Mouse (Mus musculus) limb, embryonic 14.5 days (tissue): ENCODE data around the gene Tmem174. TPM values are rescaled to one million over a fixed set of nuclear protein-coding genes. Genes with fewer than 3 reads are reported as not detected.

Experiments used
- ATAC-seq: fragments of 200-750 bp; cut with Nextera tagmentation; 2 replicates; pipeline ENCODE4 v1.8.0; 2017; ENCODE audit warnings: low read depth, moderate number of reproducible peaks, moderate TSS enrichment; ENCODE audit not compliant: low FRiP score
- DNase-seq: peaks from one replicate; pipeline ENCODE4 v3.0.0-alpha.2; 2015; ENCODE audit warnings: low spot score
- H3K27ac ChIP-seq: fragments of 300-500 bp; sonication (generic); replicated peaks from 2 replicates; pipeline ENCODE4 v1.5.1; 2014; ENCODE audit warnings: low read depth, mild to moderate bottlenecking, low read length, moderate library complexity, mixed read lengths
- H3K27me3 ChIP-seq: fragments of 300-500 bp; sonication (generic); 2 replicates; pipeline ENCODE4 v1.6.1; 2014; ENCODE audit warnings: low read length, mixed read lengths; ENCODE audit not compliant: control insufficient read depth, insufficient read depth
- H3K36me3 ChIP-seq: fragments of 300-500 bp; sonication (generic); 2 replicates; pipeline ENCODE4 v1.6.1; 2014; ENCODE audit warnings: mild to moderate bottlenecking, low read length, moderate library complexity, mixed read lengths; ENCODE audit not compliant: control insufficient read depth, insufficient read depth
- H3K4me1 ChIP-seq: fragments of 300-500 bp; sonication (generic); 2 replicates; pipeline ENCODE4 v1.6.1; 2014; ENCODE audit warnings: antibody characterized with exemption, low read length, mixed read lengths; ENCODE audit not compliant: control insufficient read depth, insufficient read depth
- H3K4me2 ChIP-seq: fragments of 300-500 bp; sonication (generic); replicated peaks from 2 replicates; pipeline ENCODE4 v1.6.1; 2014; ENCODE audit warnings: low read depth, mild to moderate bottlenecking, low read length, moderate library complexity; ENCODE audit not compliant: severe bottlenecking
- H3K4me3 ChIP-seq: fragments of 300-500 bp; sonication (generic); replicated peaks from 2 replicates; pipeline ENCODE4 v1.5.1; 2014; ENCODE audit warnings: low read length
- H3K9ac ChIP-seq: fragments of 300-500 bp; sonication (generic); 2 replicates; pipeline ENCODE4 v1.6.1; 2014; ENCODE audit warnings: mild to moderate bottlenecking, low read depth, low read length, moderate library complexity; ENCODE audit not compliant: severe bottlenecking
- H3K9me3 ChIP-seq: fragments of 300-500 bp; sonication (generic); 2 replicates; pipeline ENCODE4 v1.6.1; 2016; ENCODE audit warnings: low read length; ENCODE audit not compliant: control insufficient read depth
- POLR2A ChIP-seq: fragments of 200-500 bp; IDR thresholded peaks from 2 replicates; pipeline ENCODE4 v1.8.0; 2012; ENCODE audit warnings: inconsistent platforms, mild to moderate bottlenecking, moderate library complexity, borderline replicate concordance; ENCODE audit not compliant: insufficient read depth, insufficient read length; ENCODE audit errors: extremely low read depth
- WGBS: fragments of 180-500 bp; shearing (Covaris S2); extraction: QIAGEN DNeasy Blood & Tissue Kit; methylation state at CpG from one replicate; pipeline ENCODE4 v1.1.7; 2014; 5-methylcytosine and 5-hydroxymethylcytosine counted together
- polyA plus RNA-seq, 2 experiments: library from polyadenylated mRNA; depleted of rRNA in 1 of 2; stranded (reverse) in 1 of 2; unstranded in 1 of 2; fragments of >200 nt; fragmentation: Nextera tagmentation in 1 of 2; extraction: Ambion mirVana in 1 of 2; gene quantifications; 2 replicates each; pipeline versions ENCODE4 v1.2.1 to v1.2.3; 2012 to 2014

Gene Tmem174
- polyA plus RNA-seq, 2 experiments: not detected

GRCm38 (mm10) chr13:98617429-98618067 is 19.7 kb downstream of the Tmem174 start:
- Histone ChIP-seq H3K36me3 (no peaks in the 10 kb centered on the region), H3K4me1 (no peaks in the 10 kb centered on the region), H3K9ac (no peak overlapping the region), H3K9me3 (peaks cover 9% of the 10 kb centered on the region; the same call in 1 of the 2 replicates), H3K27ac (no peak overlapping the region), H3K4me2 (no peak overlapping the region), H3K4me3 (no peak overlapping the region), H3K27me3 (no peaks in the 10 kb centered on the region)
- no peak for ATAC-seq
- no peak for DNase-seq
- 78% methylated on average over 17 of the region's 17 CpGs for whole genome bisulfite sequencing
- TF ChIP-seq POLR2A: no peak

- no peak overlapping the region for H3K9ac ChIP-seq
- H3K27ac ChIP-seq: no peak overlapping the region
- no peaks in the 10 kb centered on the region for H3K36me3 ChIP-seq
- H3K4me3 ChIP-seq: no peak overlapping the region
- TF ChIP-seq POLR2A: no peak
- peaks cover 7% of the 10 kb centered on the region; the same call in 1 of the 2 replicates for H3K9me3 ChIP-seq
- H3K27me3 ChIP-seq: no peaks in the 10 kb centered on the region
- DNase-seq (no peak), ATAC-seq (no peak)
- 36% methylated on average over 9 of the region's 9 CpGs for WGBS
- H3K4me2 ChIP-seq: no peak overlapping the region
- 0 out of 2 replicates have a peak, but pooled peaks cover 3% of the 10 kb centered on the region for H3K4me1 ChIP-seq
These were observed 29.2 kb downstream of the Tmem174 start for GRCm38 (mm10) chr13:98607885-98608477.

DNA sequence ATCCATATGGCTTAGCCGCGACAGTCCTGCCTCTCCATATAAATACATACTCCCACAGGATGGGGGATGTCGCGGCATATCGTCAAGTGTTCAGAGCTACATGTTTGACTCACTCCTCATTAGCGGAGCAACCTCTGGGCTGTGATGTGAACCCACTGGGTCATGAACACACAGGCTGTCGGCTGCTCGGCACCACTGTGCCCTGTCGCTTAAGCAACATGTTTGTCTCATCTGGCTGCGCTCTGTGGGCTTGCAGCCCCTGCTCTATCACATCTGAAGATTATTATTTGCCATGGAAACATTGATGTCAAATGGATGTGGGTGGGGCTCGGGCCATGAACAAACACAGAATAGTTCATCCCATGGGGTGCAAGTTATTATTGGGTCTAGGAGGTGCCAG is 33.4 kb downstream of the Tmem174 start:
- DNase-seq (no peak), ATAC-seq (no peak; the same call in 1 of the 2 replicates)
- no peak overlapping the region for H3K4me3 ChIP-seq
- no peaks in the 10 kb centered on the region for H3K36me3 ChIP-seq
- H3K27me3 ChIP-seq: no peaks in the 10 kb centered on the region
- H3K9me3 ChIP-seq: 0 out of 2 replicates have a peak, but pooled peaks cover 2% of the 10 kb centered on the region
- 0 out of 2 replicates have a peak, but pooled peaks cover 3% of the 10 kb centered on the region for H3K4me1 ChIP-seq
- TF ChIP-seq POLR2A: no peak
- H3K9ac ChIP-seq: no peak overlapping the region
- H3K4me2 ChIP-seq: no peak overlapping the region
- 63% methylated on average over 11 of the region's 11 CpGs for WGBS
- H3K27ac ChIP-seq: no peak overlapping the region

DNA sequence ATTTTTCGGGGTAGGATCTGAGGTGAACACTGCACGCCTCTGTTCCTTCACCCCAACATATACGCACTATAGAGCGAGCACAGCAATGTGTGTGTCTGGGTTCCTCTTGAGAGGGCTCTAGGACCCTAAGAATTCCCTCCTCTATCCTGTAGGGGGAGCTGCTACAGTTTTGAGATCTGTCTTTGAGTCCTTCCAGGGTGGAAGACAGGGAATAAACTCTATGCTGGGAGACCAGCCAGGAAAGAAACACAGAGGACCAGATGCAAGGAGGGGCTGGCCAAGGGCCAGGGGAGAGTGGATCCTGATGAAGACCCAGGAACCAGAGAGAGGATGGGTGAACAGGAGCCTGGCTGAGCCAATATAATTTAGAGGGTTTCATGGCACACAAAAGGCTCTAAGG is 40.5 kb downstream of the Tmem174 start:
- no peaks in the 10 kb centered on the region for H3K9me3 ChIP-seq
- peaks cover 6% of the 10 kb centered on the region for H3K4me1 ChIP-seq
- H3K9ac ChIP-seq: no peak overlapping the region
- no peak for TF ChIP-seq POLR2A
- 77% methylated on average over 4 of the region's 4 CpGs for WGBS
- no peaks in the 10 kb centered on the region for H3K27me3 ChIP-seq
- no peaks in the 10 kb centered on the region for H3K36me3 ChIP-seq
- DNase-seq: no peak
- ATAC-seq: no peak
- H3K27ac ChIP-seq: no peak overlapping the region
- no peak overlapping the region for H3K4me3 ChIP-seq
- no peak overlapping the region for H3K4me2 ChIP-seq

- Histone ChIP-seq H3K27me3 (no peaks in the 10 kb centered on the region), H3K4me1 (peaks cover 16% of the 10 kb centered on the region), H3K4me2 (no peak overlapping the region), H3K36me3 (no peaks in the 10 kb centered on the region), H3K9ac (no peak overlapping the region), H3K9me3 (no peaks in the 10 kb centered on the region), H3K27ac (no peak overlapping the region), H3K4me3 (no peak overlapping the region)
- ATAC-seq (no peak), DNase-seq (no peak)
- WGBS: 78% methylated on average over 10 of the region's 10 CpGs
- TF ChIP-seq POLR2A: no peak
These were observed 42.5 kb downstream of the Tmem174 start for GRCm38 (mm10) chr13:98594726-98595141.
